Mouse (Mus musculus) heart, adult 2 months (tissue): ENCODE measurements at regions not wholly inside any gene's neighbourhood (a gene's known extent, or its start where the extent isn't known, plus 50 kb on each side); places are given as distances from the start of the nearest gene placed in this dataset.

Experiments
- DNase-seq, 2 experiments: peaks; one replicate each; pipeline ENCODE4 v3.0.0; 2021
- H3K27ac ChIP-seq: fragments of 200-600 bp; 2 replicates; pipeline ENCODE4 v1.8.1; 2022
- H3K27me3 ChIP-seq: fragments of 200-500 bp; 2 replicates; pipeline ENCODE4 v1.6.1; 2012; ENCODE audit warnings: mild to moderate bottlenecking, low read length, inconsistent platforms, mixed read lengths; ENCODE audit not compliant: control insufficient read depth, insufficient read depth
- H3K36me3 ChIP-seq: fragments of 200-500 bp; 2 replicates; pipeline ENCODE4 v1.6.1; 2012; ENCODE audit warnings: low read length, inconsistent platforms; ENCODE audit not compliant: control insufficient read depth, insufficient read depth
- H3K4me1 ChIP-seq: fragments of 200-500 bp; 2 replicates; pipeline ENCODE4 v1.6.1; 2011; ENCODE audit warnings: low read length; ENCODE audit not compliant: control insufficient read depth, insufficient read depth
- H3K4me3 ChIP-seq: fragments of 200-600 bp; 2 replicates; pipeline ENCODE4 v1.8.1; 2022
- H3K79me2 ChIP-seq: fragments of 200-500 bp; replicated peaks from 2 replicates; pipeline ENCODE4 v1.6.1; 2012; ENCODE audit warnings: mild to moderate bottlenecking, inconsistent platforms, low read length, moderate library complexity, mixed read lengths; ENCODE audit not compliant: control insufficient read depth, insufficient read depth
- H3K9ac ChIP-seq: fragments of 200-500 bp; 2 replicates; pipeline ENCODE4 v1.6.1; 2012; ENCODE audit warnings: low read depth, mild to moderate bottlenecking, control low read depth, inconsistent platforms, low read length, mixed read lengths
- CTCF ChIP-seq: fragments of 200-600 bp; IDR thresholded peaks from 2 replicates; pipeline ENCODE4 v1.8.1; 2022; ENCODE audit warnings: antibody characterized with exemption, mild to moderate bottlenecking, moderate library complexity
- EP300 ChIP-seq: fragments of 200-500 bp; IDR thresholded peaks from 2 replicates; pipeline ENCODE4 v1.6.1; 2011; ENCODE audit warnings: low read depth, low read length, control low read depth; ENCODE audit not compliant: insufficient read depth
- POLR2A ChIP-seq: fragments of 200-500 bp; IDR thresholded peaks from 2 replicates; pipeline ENCODE4 v1.6.1; 2011; ENCODE audit warnings: mild to moderate bottlenecking, low read depth, low read length, control low read depth; ENCODE audit not compliant: insufficient read depth
- WGBS: fragments of 180-500 bp; shearing (Covaris S2); methylation state at CpG from one replicate; pipeline ENCODE4 v1.1.7; 2018; 5-methylcytosine and 5-hydroxymethylcytosine counted together
- intact Hi-C: fragments of 180-260 bp; cut with DNase I; formaldehyde crosslinking; loops from one replicate; pipeline ENCODE4 v1.15.1; 2025

DNA sequence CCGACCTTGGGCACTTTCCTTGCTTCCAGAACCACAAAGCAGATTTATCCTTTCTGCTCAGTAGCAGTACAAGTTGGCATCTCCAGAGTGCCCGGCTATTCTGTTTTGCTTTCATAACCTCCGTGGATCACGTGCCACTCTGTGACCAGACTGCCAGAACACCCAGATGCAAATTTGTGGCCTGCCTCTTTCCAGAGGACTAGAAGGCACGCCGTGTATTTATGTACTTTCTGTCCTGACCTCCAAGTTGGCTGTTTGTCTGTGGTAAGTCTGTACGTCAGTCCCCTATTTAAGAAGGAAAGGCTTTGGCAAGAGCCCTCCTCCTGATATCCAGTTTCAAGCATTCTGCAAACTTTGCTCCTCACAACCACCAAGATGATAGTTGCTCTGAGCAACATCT, 319.6 kb upstream of the Dynlrb2 start:
- Histone ChIP-seq H3K27ac (no peak overlapping the region), H3K27me3 (no peaks in the 10 kb centered on the region), H3K4me3 (no peak overlapping the region), H3K36me3 (no peaks in the 10 kb centered on the region), H3K9ac (no peak overlapping the region), H3K79me2 (no peaks in the 10 kb centered on the region), H3K4me1 (no peaks in the 10 kb centered on the region; the same call in 1 of the 2 replicates)
- 83% methylated on average over 7 of the region's 7 CpGs for WGBS
- intact Hi-C loops: no loop called here
- no peak for DNase-seq
- TF ChIP-seq POLR2A (no peak), EP300 (no peak), CTCF (no peak)

DNA sequence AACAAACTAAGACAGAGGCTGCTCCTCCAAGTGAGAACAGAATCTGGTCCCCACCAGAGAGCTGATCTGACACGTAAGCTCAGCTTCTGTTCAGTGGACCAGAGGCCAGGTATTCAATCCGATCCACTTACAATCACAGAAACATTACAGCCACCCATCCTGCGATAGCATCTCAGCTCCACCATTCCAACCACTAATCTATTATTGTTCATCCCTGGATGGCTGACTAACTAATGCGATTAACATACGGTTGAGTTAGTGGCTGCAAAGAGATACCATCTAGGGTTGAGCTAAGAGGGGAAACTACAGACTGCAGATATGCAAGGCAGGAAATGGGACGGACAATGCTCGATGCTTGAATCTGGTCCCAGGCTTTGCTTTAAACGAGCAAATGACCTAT, 320.5 kb upstream of the Dynlrb2 start:
- Histone ChIP-seq H3K27ac (no peak overlapping the region), H3K36me3 (no peaks in the 10 kb centered on the region), H3K9ac (no peak overlapping the region), H3K27me3 (no peaks in the 10 kb centered on the region), H3K4me1 (no peaks in the 10 kb centered on the region; the same call in 1 of the 2 replicates), H3K4me3 (no peak overlapping the region), H3K79me2 (no peaks in the 10 kb centered on the region)
- 36% methylated on average over 8 of the region's 8 CpGs for WGBS
- no peak for DNase-seq
- intact Hi-C loops: no loop called here
- TF ChIP-seq CTCF (no peak), EP300 (no peak), POLR2A (no peak)

DNA sequence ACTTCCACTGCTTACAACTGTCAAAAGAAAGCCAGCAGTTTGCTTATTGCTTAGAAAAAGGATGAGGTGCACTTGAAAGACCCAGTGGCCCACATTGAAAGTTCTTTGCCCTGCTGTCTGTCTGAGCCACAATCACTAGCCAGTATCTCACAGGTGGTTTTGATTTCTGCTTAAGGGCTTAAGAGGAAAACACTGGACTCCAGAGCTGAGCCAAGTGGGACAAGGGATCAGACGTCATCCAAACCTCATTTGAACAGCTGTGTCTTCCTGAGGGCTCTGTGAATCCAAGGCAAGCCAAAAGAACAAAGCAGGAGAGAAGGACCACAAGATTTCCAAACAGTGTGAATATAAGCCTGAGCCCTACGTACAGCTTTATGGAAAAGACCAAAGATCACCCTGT, 326.8 kb upstream of the Dynlrb2 start:
- DNase-seq: peak in 1 of 2 experiments; percentile 4
- Histone ChIP-seq H3K27me3 (no peaks in the 10 kb centered on the region), H3K36me3 (no peaks in the 10 kb centered on the region), H3K79me2 (no peaks in the 10 kb centered on the region), H3K27ac (no peak overlapping the region), H3K4me1 (no peaks in the 10 kb centered on the region), H3K4me3 (no peak overlapping the region), H3K9ac (no peak overlapping the region)
- intact Hi-C loops: no loop called here
- WGBS: 54% methylated on average over 2 of the region's 2 CpGs
- TF ChIP-seq POLR2A (no peak), CTCF (no peak), EP300 (no peak)

DNA sequence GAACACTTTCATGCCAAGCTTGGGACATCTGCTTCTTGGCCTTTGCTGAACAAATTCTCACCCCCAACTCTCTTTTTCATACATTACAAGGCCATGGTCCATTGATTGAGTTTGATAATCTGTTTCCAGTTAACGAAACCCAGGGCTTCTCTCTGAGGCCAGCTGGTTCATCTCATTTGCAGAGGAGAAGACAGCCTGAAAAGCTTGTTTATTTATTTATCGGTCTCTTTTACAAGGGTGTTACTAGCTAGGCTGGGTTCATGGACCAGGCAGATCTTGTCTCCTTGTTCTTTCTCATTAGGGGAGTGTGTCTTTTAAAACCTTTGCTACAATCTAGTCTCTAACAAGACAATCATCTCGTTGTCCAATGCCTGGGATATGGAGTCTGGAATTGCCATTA, 329.9 kb upstream of the Dynlrb2 start:
- WGBS: 48% methylated on average over 3 of the region's 3 CpGs
- DNase-seq: no peak
- intact Hi-C loops: no loop called here
- Histone ChIP-seq H3K9ac (no peak overlapping the region), H3K27me3 (no peaks in the 10 kb centered on the region), H3K27ac (no peak overlapping the region), H3K79me2 (no peaks in the 10 kb centered on the region), H3K36me3 (no peaks in the 10 kb centered on the region), H3K4me3 (no peak overlapping the region), H3K4me1 (no peaks in the 10 kb centered on the region)
- TF ChIP-seq EP300 (no peak), POLR2A (no peak), CTCF (no peak)

DNA sequence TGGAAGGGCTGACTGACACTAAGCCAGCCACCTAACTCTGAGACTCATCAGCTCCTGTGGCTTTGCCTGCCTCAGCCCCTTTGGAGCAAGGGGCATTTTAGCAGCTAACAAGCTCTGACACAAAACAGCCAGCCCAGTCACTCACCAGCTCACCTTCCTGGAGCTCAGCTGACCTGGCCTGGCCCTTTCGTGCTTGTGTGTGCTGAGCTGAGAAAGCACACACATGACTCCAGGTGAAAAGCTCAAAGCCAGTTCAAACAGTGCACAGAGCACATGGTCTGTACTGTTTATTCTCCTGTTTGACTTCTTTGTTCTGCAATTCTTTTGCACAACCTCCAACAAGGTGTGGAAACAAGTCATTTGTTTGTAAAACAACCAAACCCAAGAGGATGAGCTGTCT, 330.8 kb upstream of the Dynlrb2 start:
- Histone ChIP-seq H3K27me3 (no peaks in the 10 kb centered on the region), H3K27ac (no peak overlapping the region), H3K79me2 (no peaks in the 10 kb centered on the region), H3K4me1 (no peaks in the 10 kb centered on the region), H3K4me3 (no peak overlapping the region), H3K9ac (no peak overlapping the region), H3K36me3 (no peaks in the 10 kb centered on the region)
- DNase-seq: no peak
- TF ChIP-seq EP300 (no peak), CTCF (no peak), POLR2A (no peak)
- intact Hi-C loops: no loop called here
- WGBS: 60% methylated on average over 1 of the region's 1 CpGs

DNA sequence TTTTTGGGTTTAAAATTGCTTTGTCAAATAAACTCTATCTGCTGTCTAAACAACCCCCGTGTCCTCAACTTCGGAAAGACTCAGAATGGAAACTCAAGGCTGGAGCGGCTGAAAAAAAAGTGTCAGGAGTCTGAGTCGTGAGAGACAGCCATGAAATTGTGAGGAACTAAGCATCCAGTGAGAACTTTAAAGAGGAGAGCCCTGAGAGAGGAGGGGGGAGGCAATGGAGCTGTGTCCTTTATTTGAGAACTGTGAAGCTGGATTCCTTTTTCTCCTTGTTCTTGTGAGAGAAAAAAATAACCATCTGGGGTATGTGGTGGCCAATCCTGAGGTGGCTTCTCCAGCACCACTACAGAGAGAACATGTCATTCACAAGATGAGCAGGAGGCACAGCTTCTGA, 336.9 kb upstream of the Dynlrb2 start:
- H3K79me2 ChIP-seq: no peaks in the 10 kb centered on the region
- H3K27ac ChIP-seq: no peak overlapping the region
- TF ChIP-seq POLR2A (no peak), CTCF (no peak), EP300 (no peak)
- no peak for DNase-seq
- H3K36me3 ChIP-seq: no peaks in the 10 kb centered on the region
- H3K9ac ChIP-seq: no peak overlapping the region
- no peaks in the 10 kb centered on the region for H3K27me3 ChIP-seq
- 24% methylated on average over 4 of the region's 4 CpGs for WGBS
- no peak overlapping the region for H3K4me3 ChIP-seq
- no peaks in the 10 kb centered on the region for H3K4me1 ChIP-seq
- intact Hi-C loops: no loop called here

DNA sequence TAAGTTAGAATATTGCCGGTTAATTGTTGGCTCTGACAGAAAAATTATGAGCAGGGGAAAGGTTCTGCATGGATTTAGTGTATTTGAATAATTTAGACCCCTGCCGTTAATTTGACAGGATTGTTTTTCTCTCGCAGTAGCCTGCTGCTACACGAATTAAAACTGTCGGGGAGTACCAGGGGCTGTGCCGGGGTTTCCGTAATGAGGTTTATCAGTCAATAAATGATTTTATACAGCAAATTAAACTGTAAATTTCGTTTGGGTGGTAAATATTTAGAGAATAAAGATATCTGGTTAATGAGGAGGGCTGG, 339.8 kb upstream of the Dynlrb2 start:
- DNase-seq: no peak
- Histone ChIP-seq H3K4me3 (no peak overlapping the region), H3K79me2 (no peaks in the 10 kb centered on the region), H3K27me3 (no peaks in the 10 kb centered on the region), H3K27ac (no peak overlapping the region), H3K36me3 (no peaks in the 10 kb centered on the region), H3K4me1 (no peaks in the 10 kb centered on the region), H3K9ac (no peak overlapping the region)
- TF ChIP-seq POLR2A (no peak), EP300 (no peak), CTCF (no peak)
- 35% methylated on average over 8 of the region's 8 CpGs for WGBS
- intact Hi-C loops: no loop called here
